Mouse (Mus musculus): ENCODE measurements around the gene Snrnp27. TPM values are rescaled to one million over a fixed set of nuclear protein-coding genes. Genes with fewer than 3 reads are reported as not detected.

The Snrnp27 gene
- polyA plus RNA-seq, 1 experiment from 2014 or later = 86.4 TPM

DNA sequence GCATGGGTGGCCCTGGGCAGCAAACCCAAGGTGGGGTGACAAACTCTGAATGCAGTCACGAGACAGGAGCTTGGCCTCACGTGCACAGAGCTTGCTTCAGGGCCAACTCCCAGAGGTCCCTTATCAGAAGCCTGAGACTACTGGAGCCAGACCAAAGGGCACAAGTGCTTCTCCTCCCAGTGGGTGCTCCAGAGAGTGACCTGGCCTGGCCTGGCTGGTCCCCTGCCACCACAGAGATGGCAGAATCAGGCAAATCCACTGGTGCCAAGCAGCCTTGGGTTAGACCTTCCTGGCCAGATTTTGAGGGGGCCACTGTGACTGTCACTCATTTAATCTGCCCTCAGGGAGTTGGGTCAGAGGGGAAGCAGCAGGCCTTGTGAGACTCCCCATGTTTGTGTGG is 47.8 kb downstream of the Snrnp27 start:
- no peak overlapping the region for H3K9ac ChIP-seq (ENCODE audit: low read depth, low read length)
- H3K27ac ChIP-seq (ENCODE audit: low read depth, low read length) = peak overlapping the region; percentile 55
- H3K4me1 ChIP-seq (replicated peaks; ENCODE audit: control insufficient read depth, insufficient read depth, low read length) = 0 out of 2 replicates have a peak, but pooled peaks cover 4% of the 10 kb centered on the region
- H3K4me2 ChIP-seq (replicated peaks; ENCODE audit: low read depth) = no peak overlapping the region
- H3K36me3 ChIP-seq (ENCODE audit: control insufficient read depth, insufficient read depth) = no peaks in the 10 kb centered on the region
- peak; percentile 5; the same call in 1 of the 2 replicates for TF ChIP-seq CTCF (IDR thresholded peaks at IDR 0.05; ENCODE audit: low read depth)
- no peaks in the 10 kb centered on the region for H3K27me3 ChIP-seq (replicated peaks; ENCODE audit: control insufficient read depth, insufficient read depth, low read length)
- no peaks in the 10 kb centered on the region for H3K9me3 ChIP-seq (ENCODE audit: control insufficient read depth)
- H3K4me3 ChIP-seq (ENCODE audit: low read depth, low read length) = no peak overlapping the region
- WGBS = 32% methylated on average over 2 of the region's 2 CpGs
- peak; percentile 91 for ATAC-seq

DNA sequence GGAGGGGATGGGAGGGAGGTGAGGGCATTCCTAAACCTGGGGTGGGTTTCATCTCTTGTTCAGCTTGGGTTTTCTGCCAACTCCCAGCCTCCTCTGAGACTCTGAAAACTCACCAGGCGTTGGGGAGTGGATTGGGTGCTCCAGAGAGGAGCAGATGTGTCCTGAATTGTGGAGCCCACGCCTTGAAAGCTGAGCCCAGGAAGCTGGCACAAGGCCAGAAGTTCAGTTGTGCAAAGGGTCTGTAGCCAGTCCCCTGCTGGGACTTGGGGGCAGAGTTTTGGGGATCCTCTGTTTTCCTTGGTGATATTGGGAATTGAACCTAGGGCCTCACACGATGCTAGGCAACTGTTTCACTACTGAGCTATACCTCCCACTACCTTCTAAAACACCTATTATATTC is 54.2 kb downstream of the Snrnp27 start:
- WGBS = 52% methylated on average over 3 of the region's 3 CpGs
- peak; percentile 25; the same call in 1 of the 2 replicates for ATAC-seq
- Histone ChIP-seq H3K9ac (ENCODE audit: low read depth, low read length) (no peak overlapping the region), H3K27me3 (replicated peaks; ENCODE audit: control insufficient read depth, insufficient read depth, low read length) (no peaks in the 10 kb centered on the region), H3K4me2 (replicated peaks; ENCODE audit: low read depth) (no peak overlapping the region), H3K4me3 (ENCODE audit: low read depth, low read length) (no peak overlapping the region), H3K4me1 (replicated peaks; ENCODE audit: control insufficient read depth, insufficient read depth, low read length) (0 out of 2 replicates have a peak, but pooled peaks cover 5% of the 10 kb centered on the region), H3K36me3 (ENCODE audit: control insufficient read depth, insufficient read depth) (no peaks in the 10 kb centered on the region), H3K9me3 (ENCODE audit: control insufficient read depth) (no peaks in the 10 kb centered on the region), H3K27ac (ENCODE audit: low read depth, low read length) (no peak overlapping the region)
- no peak for TF ChIP-seq CTCF (IDR thresholded peaks at IDR 0.05; ENCODE audit: low read depth)

GRCm38 (mm10) chr6:86627946-86628345 is 56.4 kb downstream of the Snrnp27 start, which contains the start of gene Asprv1:
Gene Asprv1 (plus strand): TSS chr6:86628164.
- H3K36me3 ChIP-seq (ENCODE audit: control insufficient read depth, insufficient read depth) = no peaks in the 10 kb centered on the region
- no peak within 1 kb of the TSS for H3K27ac ChIP-seq (ENCODE audit: low read depth, low read length)
- ATAC-seq = no peak
- WGBS = 51% methylated on average over 10 of the region's 10 CpGs
- no peak within 1 kb of the TSS for H3K4me2 ChIP-seq (replicated peaks; ENCODE audit: low read depth)
- H3K9me3 ChIP-seq (ENCODE audit: control insufficient read depth) = no peaks in the 10 kb centered on the region
- no peak within 1 kb of the TSS for H3K9ac ChIP-seq (ENCODE audit: low read depth, low read length)
- H3K4me3 ChIP-seq (ENCODE audit: low read depth, low read length) = no peak within 1 kb of the TSS
- H3K27me3 ChIP-seq (replicated peaks; ENCODE audit: control insufficient read depth, insufficient read depth, low read length) = no peaks in the 10 kb centered on the region
- no peak for TF ChIP-seq CTCF (IDR thresholded peaks at IDR 0.05; ENCODE audit: low read depth)
- 0 out of 2 replicates have a peak, but pooled peaks cover 8% of the 10 kb centered on the region for H3K4me1 ChIP-seq (replicated peaks; ENCODE audit: control insufficient read depth, insufficient read depth, low read length)

Other genes starting within 250 kb of the Snrnp27 start
- 12.4 and 12.8 TPM in 2 replicates for gene C87436, start 246.1 kb downstream of the Snrnp27 start, polyA plus RNA-seq (2015; fragmentation: Nextera tagmentation; extraction: Ambion mirVana)
- 326 and 327 TPM in 2 replicates for gene Pcbp1, start 158.2 kb downstream of the Snrnp27 start, polyA plus RNA-seq (2015; fragmentation: Nextera tagmentation; extraction: Ambion mirVana)
- 1.3 and 1.6 TPM in 2 replicates for gene Asprv1, start 56.4 kb downstream of the Snrnp27 start, polyA plus RNA-seq (2015; fragmentation: Nextera tagmentation; extraction: Ambion mirVana)
- 23.1 and 23.9 TPM in 2 replicates for gene Mxd1, start 15.4 kb downstream of the Snrnp27 start, polyA plus RNA-seq (2015; fragmentation: Nextera tagmentation; extraction: Ambion mirVana)
- gene Gmcl1, start 48.9 kb upstream of the Snrnp27 start, polyA plus RNA-seq (2015; fragmentation: Nextera tagmentation; extraction: Ambion mirVana) = 16.1 and 16.7 TPM in 2 replicates
- 541 and 578 TPM in 2 replicates for gene Anxa4, start 109.1 kb upstream of the Snrnp27 start, polyA plus RNA-seq (2015; fragmentation: Nextera tagmentation; extraction: Ambion mirVana)
- 5.7 and 7.2 TPM in 2 replicates for gene Aak1, start 165.0 kb upstream of the Snrnp27 start, polyA plus RNA-seq (2015; fragmentation: Nextera tagmentation; extraction: Ambion mirVana)

All from intestine, postnatal 0 days (tissue).